Mouse (Mus musculus) gastrocnemius, adult 2 months (tissue): ENCODE results near the gene Adamtsl4. TPM values are rescaled to one million over a fixed set of nuclear protein-coding genes. Genes with fewer than 3 reads are reported as not detected.
"Not testable (repeated sequence)": the region's sequence is repeated elsewhere in the genome, so short reads cannot be mapped to it uniquely, and the experiment has no call there.

Source experiments
- DNase-seq: peaks from one replicate; pipeline ENCODE4 v3.0.0; 2022
- H3K27ac ChIP-seq: fragments of 200-600 bp; 2 replicates; pipeline ENCODE4 v1.8.1; 2022; ENCODE audit warnings: mild to moderate bottlenecking
- H3K4me3 ChIP-seq: fragments of 200-600 bp; 2 replicates; pipeline ENCODE4 v1.8.1; 2022; ENCODE audit warnings: mild to moderate bottlenecking, moderate library complexity
- CTCF ChIP-seq: fragments of 200-600 bp; IDR thresholded peaks from 2 replicates; pipeline ENCODE4 v1.8.1; 2022; ENCODE audit warnings: antibody characterized with exemption, mild to moderate bottlenecking, moderate library complexity
- intact Hi-C: fragments of 180-260 bp; cut with DNase I; formaldehyde crosslinking; loops from one replicate; pipeline ENCODE4 v1.15.1; 2025
- total RNA-seq, 2 experiments: library from RNA; stranded (reverse); gene quantifications; 2 replicates each; pipeline ENCODE4 v1.2.3; 2021

The Adamtsl4 gene
- total RNA-seq, 2 experiments from 2014 or later, result 17.2 to 32.0 TPM

- H3K27ac ChIP-seq, result peak overlapping the region; percentile 82
- TF ChIP-seq CTCF, result no peak
- H3K4me3 ChIP-seq, result no peak overlapping the region
- peak; percentile 49 for DNase-seq
- intact Hi-C loops, result no loop called here
These were observed 7.3 kb upstream of the Adamtsl4 start for GRCm38 (mm10) chr3:95694808-95695703.

- Histone ChIP-seq H3K4me3 (no peak overlapping the region), H3K27ac (peak overlapping the region; percentile 82)
- DNase-seq, result peak; percentile 13
- intact Hi-C loops, result no loop called here
- no peak for TF ChIP-seq CTCF
These were observed 6.4 kb upstream of the Adamtsl4 start for GRCm38 (mm10) chr3:95693821-95694807.

GRCm38 (mm10) chr3:95692677-95693076 lies 5.0 kb upstream of the Adamtsl4 start:
- Histone ChIP-seq H3K4me3 (no peak overlapping the region), H3K27ac (peak overlapping the region; percentile 82)
- intact Hi-C loops, result no loop called here
- TF ChIP-seq CTCF, result no peak
- DNase-seq, result no peak

- DNase-seq, intact Hi-C loops: not testable (repeated sequence)
- H3K4me3 ChIP-seq, result peak overlapping the region; percentile 11; the same call in 1 of the 2 replicates
- peak overlapping the region; percentile 91 for H3K27ac ChIP-seq
These were observed 2.8 kb upstream of the Adamtsl4 start for GRCm38 (mm10) chr3:95690552-95690951.

- no peak for DNase-seq
- no peak for TF ChIP-seq CTCF
- Histone ChIP-seq H3K27ac (peak overlapping the region; percentile 91), H3K4me3 (peak overlapping the region; percentile 17)
- intact Hi-C loops, result no loop called here
These were observed 2.2 kb upstream of the Adamtsl4 start for GRCm38 (mm10) chr3:95689940-95690339.

- DNase-seq, result peak; percentile 70
- peak overlapping the region; percentile 17 for H3K4me3 ChIP-seq
- intact Hi-C loops, result no loop called here
- peak; percentile 10; the same call in 1 of the 2 replicates for TF ChIP-seq CTCF
- peak overlapping the region; percentile 91 for H3K27ac ChIP-seq
These were observed 1.6 kb upstream of the Adamtsl4 start for GRCm38 (mm10) chr3:95689171-95689915.

- H3K4me3 ChIP-seq, result peak overlapping the region; percentile 86
- H3K27ac ChIP-seq, result peak overlapping the region; percentile 91
- intact Hi-C loops, result no loop called here
- DNase-seq, result peak; percentile 40
- no peak for TF ChIP-seq CTCF
These were observed 571 bp downstream of the Adamtsl4 start for GRCm38 (mm10) chr3:95687168-95687523.

- intact Hi-C loops, result no loop called here
- peak; percentile 54 for DNase-seq
- H3K4me3 ChIP-seq, result peak overlapping the region; percentile 86
- TF ChIP-seq CTCF, result no peak
- H3K27ac ChIP-seq, result peak overlapping the region; percentile 91
These were observed 1.1 kb downstream of the Adamtsl4 start for GRCm38 (mm10) chr3:95686492-95687167.

- no peak for TF ChIP-seq CTCF
- Histone ChIP-seq H3K27ac (peak overlapping the region; percentile 91), H3K4me3 (peak overlapping the region; percentile 86)
- intact Hi-C loops, result no loop called here
- peak; percentile 33 for DNase-seq
These were observed 2.0 kb downstream of the Adamtsl4 start for GRCm38 (mm10) chr3:95685701-95686100.

GRCm38 (mm10) chr3:95685301-95685700 lies 2.4 kb downstream of the Adamtsl4 start:
- intact Hi-C loops, result no loop called here
- no peak for TF ChIP-seq CTCF
- DNase-seq, result peak; percentile 36
- Histone ChIP-seq H3K27ac (peak overlapping the region; percentile 91), H3K4me3 (peak overlapping the region; percentile 86)

- peak overlapping the region; percentile 61 for H3K27ac ChIP-seq
- H3K4me3 ChIP-seq, result peak overlapping the region; percentile 3
- peak; percentile 46 for DNase-seq
- intact Hi-C loops, result no loop called here
- no peak for TF ChIP-seq CTCF
These were observed 2.9 kb downstream of the Adamtsl4 start for GRCm38 (mm10) chr3:95684846-95685245.
